Mouse (Mus musculus): Measurements from ENCODE around the gene Rhox3h.
"Not testable (repeated sequence)": the region's sequence is repeated elsewhere in the genome, so short reads cannot be mapped to it uniquely, and the experiment has no call there.

Gene Rhox3h

GRCm38 (mm10) chrX:37668664-37669063 is at the start of gene Rhox3h:
TSS of gene Rhox3h (minus strand) at chrX:37668764.
- DNase-seq = not testable (repeated sequence)

GRCm38 (mm10) chrX:37701821-37702387 is 33.3 kb upstream of the Rhox3h start:
- DNase-seq = no peak

GRCm38 (mm10) chrX:37692261-37692660 is 23.7 kb upstream of the Rhox3h start:
- DNase-seq = no peak

GRCm38 (mm10) chrX:37683031-37683715 is 14.6 kb upstream of the Rhox3h start:
- DNase-seq = no peak

GRCm38 (mm10) chrX:37673177-37673576 is 4.6 kb upstream of the Rhox3h start, which contains the start of gene Rhox2h:
TSS of gene Rhox2h (minus strand) at chrX:37673277.
- DNase-seq = not testable (repeated sequence)

- not testable (repeated sequence) for DNase-seq
Observed at GRCm38 (mm10) chrX:37651227-37651626, 17.3 kb downstream of the Rhox3h start, which contains the start of gene Rhox4g. TSS of gene Rhox4g (minus strand) at chrX:37651327.

GRCm38 (mm10) chrX:37643370-37643769 is 25.2 kb downstream of the Rhox3h start, which contains the start of gene Rhox2g:
TSS of gene Rhox2g (minus strand) at chrX:37643470.
- DNase-seq = not testable (repeated sequence)

- not testable (repeated sequence) for DNase-seq
Observed at GRCm38 (mm10) chrX:37628512-37628911, 40.1 kb downstream of the Rhox3h start, which contains the start of gene Rhox3g. TSS of gene Rhox3g (minus strand) at chrX:37628612.

Measured in thymus, postnatal 36 days (tissue).